ENCODE assay signal across 22 mouse cellular contexts in the genomic region with DNA sequence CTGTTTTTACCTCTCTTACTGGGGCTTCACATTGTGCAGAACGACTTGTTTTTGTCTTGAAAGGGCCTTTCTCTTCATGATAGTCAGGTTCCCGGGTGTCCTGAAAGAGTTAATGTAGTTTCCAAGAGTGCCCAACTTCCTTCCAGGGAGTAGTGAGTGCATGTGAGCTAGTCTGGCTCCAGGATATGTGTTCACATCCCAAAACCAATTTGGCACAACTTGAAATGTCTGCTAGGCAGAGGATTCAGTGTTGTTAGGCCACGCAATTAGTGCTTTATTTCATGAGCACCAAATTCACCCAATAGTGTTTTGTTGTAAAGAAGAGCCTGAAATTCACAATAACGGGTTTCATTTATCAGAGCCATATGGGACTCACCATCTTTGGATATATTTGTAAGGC. TPM values are rescaled to one million over a fixed set of nuclear protein-coding genes. Genes with fewer than 3 reads are reported as not detected.
DNase-seq lines count a peak whose midpoint lies in the region; ATAC-seq and TF ChIP-seq lines count a peak whose summit lies in the region.
"Had no signal": no experiment of that assay in that cellular context is flagged by ENCODE, and none has a peak within 500 bp of the region (broad histone marks: within the 10 kb centered on the region; RNA-seq: fewer than 3 reads in every experiment).

No protein-coding gene starts in this region.

- peaks cover 10% of the 10 kb centered on the region; the same call in 1 of the 2 replicates for H3K4me1 ChIP-seq in forebrain, embryonic 13.5 days
- H3K4me1 ChIP-seq in forebrain, embryonic 11.5 days (replicated peaks; ENCODE audit: control insufficient read depth, insufficient read depth, low read length) = no peaks in the 10 kb centered on the region
- H3K4me1 ChIP-seq in midbrain, postnatal 0 days (ENCODE audit: insufficient read depth, low read length) = no peaks in the 10 kb centered on the region
- H3K4me1 ChIP-seq in midbrain, embryonic 15.5 days = no peaks in the 10 kb centered on the region
- no peaks in the 10 kb centered on the region for H3K4me1 ChIP-seq in liver, embryonic 12.5 days
- H3K4me1 ChIP-seq: heart, embryonic 13.5 days had no signal

- 44% methylated on average over 4 of the region's 4 CpGs for WGBS in forebrain, embryonic 13.5 days
- WGBS in forebrain, embryonic 11.5 days = 57% methylated on average over 4 of the region's 4 CpGs
- WGBS in midbrain, postnatal 0 days = 61% methylated on average over 4 of the region's 4 CpGs
- WGBS in midbrain, embryonic 15.5 days = 62% methylated on average over 4 of the region's 4 CpGs
- WGBS in liver, embryonic 12.5 days (ENCODE audit: insufficient replicate concordance) = 56% methylated on average over 4 of the region's 4 CpGs

- no peak overlapping the region for H3K4me2 ChIP-seq in forebrain, embryonic 13.5 days
- no peak overlapping the region for H3K4me2 ChIP-seq in forebrain, embryonic 11.5 days (ENCODE audit: low read depth, low read length, severe bottlenecking)
- no peak overlapping the region for H3K4me2 ChIP-seq in midbrain, postnatal 0 days (ENCODE audit: low read depth, low read length, poor library complexity, severe bottlenecking)
- H3K4me2 ChIP-seq in midbrain, embryonic 15.5 days = no peak overlapping the region
- H3K4me2 ChIP-seq in liver, embryonic 12.5 days = no peak overlapping the region
- H3K4me2 ChIP-seq: heart, embryonic 13.5 days; hindbrain, embryonic 14.5 days had no signal

- DNase-seq in forebrain, embryonic 11.5 days (ENCODE audit: low spot score) = no peak
- no peak for DNase-seq in gastrocnemius, adult 2 months
- no peak for DNase-seq in gastrocnemius, postnatal 25 days
- DNase-seq in midbrain, postnatal 0 days (ENCODE audit: low spot score) = peak; percentile 13
- DNase-seq: adrenal gland, adult 8-10 months; adrenal gland, postnatal 25 days; cerebellum, adult 18-20 months; cerebellum, adult 9-10 months; cerebellum, postnatal 14 days; gastrocnemius, postnatal 10 days; heart, adult 18-20 months; heart, postnatal 14 days; heart, postnatal 4 days had no signal

- no peaks in the 10 kb centered on the region for H3K36me3 ChIP-seq in forebrain, embryonic 13.5 days (ENCODE audit: poor library complexity, severe bottlenecking)
- no peaks in the 10 kb centered on the region for H3K36me3 ChIP-seq in forebrain, embryonic 11.5 days (ENCODE audit: control insufficient read depth, insufficient read depth, low read length)
- no peaks in the 10 kb centered on the region for H3K36me3 ChIP-seq in midbrain, postnatal 0 days (ENCODE audit: insufficient read depth, low read length)
- no peaks in the 10 kb centered on the region for H3K36me3 ChIP-seq in midbrain, embryonic 15.5 days (replicated peaks)
- H3K36me3 ChIP-seq in liver, embryonic 12.5 days = no peaks in the 10 kb centered on the region
- H3K36me3 ChIP-seq: heart, embryonic 13.5 days had no signal

- TF ChIP-seq CTCF in gastrocnemius, adult 2 months (IDR thresholded peaks at IDR 0.05) = no peak
- TF ChIP-seq CTCF in midbrain, postnatal 0 days (IDR thresholded peaks at IDR 0.05) = no peak

- no peak; the same call in 1 of the 2 replicates for ATAC-seq in forebrain, embryonic 13.5 days
- no peak for ATAC-seq in forebrain, embryonic 11.5 days (replicated peaks; ENCODE audit: low FRiP score)
- ATAC-seq in midbrain, postnatal 0 days (ENCODE audit: low FRiP score) = no peak
- ATAC-seq in midbrain, embryonic 15.5 days (replicated peaks) = no peak
- no peak for ATAC-seq in liver, embryonic 12.5 days
- ATAC-seq: activated CD4-positive, CD25-positive, alpha-beta regulatory T cell, adult 4 months; hindbrain, postnatal 0 days; inflammation-experienced regulatory T-cells, adult 6 months; intestine, embryonic 16.5 days had no signal

- H3K9ac ChIP-seq in forebrain, embryonic 13.5 days = no peak overlapping the region
- no peak overlapping the region for H3K9ac ChIP-seq in forebrain, embryonic 11.5 days (ENCODE audit: low read length)
- no peak overlapping the region for H3K9ac ChIP-seq in midbrain, postnatal 0 days (replicated peaks; ENCODE audit: low read length, poor library complexity, severe bottlenecking)
- H3K9ac ChIP-seq in midbrain, embryonic 15.5 days = no peak overlapping the region
- H3K9ac ChIP-seq in liver, embryonic 12.5 days = no peak overlapping the region
- H3K9ac ChIP-seq: heart, embryonic 13.5 days; hindbrain, embryonic 14.5 days had no signal

- no peaks in the 10 kb centered on the region for H3K27me3 ChIP-seq in forebrain, embryonic 13.5 days
- H3K27me3 ChIP-seq in forebrain, embryonic 11.5 days (ENCODE audit: control insufficient read depth, insufficient read depth, low read length) = no peaks in the 10 kb centered on the region
- no peaks in the 10 kb centered on the region for H3K27me3 ChIP-seq in midbrain, postnatal 0 days (ENCODE audit: insufficient read depth, low read length)
- no peaks in the 10 kb centered on the region for H3K27me3 ChIP-seq in midbrain, embryonic 15.5 days (replicated peaks)
- H3K27me3 ChIP-seq in liver, embryonic 12.5 days (replicated peaks) = no peaks in the 10 kb centered on the region
- H3K27me3 ChIP-seq: heart, embryonic 13.5 days had no signal

- no peaks in the 10 kb centered on the region for H3K9me3 ChIP-seq in forebrain, embryonic 13.5 days (replicated peaks)
- no peaks in the 10 kb centered on the region for H3K9me3 ChIP-seq in forebrain, embryonic 11.5 days (ENCODE audit: control insufficient read depth, low read length)
- H3K9me3 ChIP-seq in midbrain, postnatal 0 days (ENCODE audit: low read length) = no peaks in the 10 kb centered on the region
- H3K9me3 ChIP-seq in midbrain, embryonic 15.5 days = no peaks in the 10 kb centered on the region
- H3K9me3 ChIP-seq in liver, embryonic 12.5 days (replicated peaks) = no peaks in the 10 kb centered on the region
- H3K9me3 ChIP-seq: heart, embryonic 13.5 days had no signal

- H3K27ac ChIP-seq in forebrain, embryonic 13.5 days = peak overlapping the region; percentile 25; the same call in 1 of the 2 replicates
- H3K27ac ChIP-seq in forebrain, embryonic 11.5 days (ENCODE audit: low read depth, low read length) = no peak overlapping the region
- H3K27ac ChIP-seq in gastrocnemius, adult 2 months = peak overlapping the region; percentile 16; the same call in 1 of the 2 replicates
- H3K27ac ChIP-seq in midbrain, postnatal 0 days (ENCODE audit: low read depth, low read length) = no peak overlapping the region
- H3K27ac ChIP-seq in midbrain, embryonic 15.5 days = no peak overlapping the region
- no peak overlapping the region for H3K27ac ChIP-seq in liver, embryonic 12.5 days
- H3K27ac ChIP-seq: heart, embryonic 13.5 days; hindbrain, embryonic 14.5 days; hindbrain, postnatal 0 days had no signal

- H3K4me3 ChIP-seq in forebrain, embryonic 13.5 days = no peak overlapping the region
- no peak overlapping the region for H3K4me3 ChIP-seq in forebrain, embryonic 11.5 days (ENCODE audit: low read depth, low read length)
- H3K4me3 ChIP-seq in gastrocnemius, adult 2 months = no peak overlapping the region
- no peak overlapping the region for H3K4me3 ChIP-seq in midbrain, postnatal 0 days (ENCODE audit: low read depth, low read length)
- no peak overlapping the region for H3K4me3 ChIP-seq in midbrain, embryonic 15.5 days
- no peak overlapping the region for H3K4me3 ChIP-seq in liver, embryonic 12.5 days
- H3K4me3 ChIP-seq: heart, embryonic 13.5 days had no signal

- intact Hi-C loops in gastrocnemius, adult 2 months (cut with DNase I) = no loop called here

RNA-seq across cellular contexts. Expression of a gene that starts 45.8 kb away (rescaled TPM):
- polyA plus RNA-seq in forebrain, embryonic 13.5 days (2015; fragmentation: Nextera tagmentation; extraction: Ambion mirVana) = 79.7 and 84.9 TPM in 2 replicates
- polyA plus RNA-seq in forebrain, embryonic 11.5 days (2014; fragmentation: Nextera tagmentation; extraction: Ambion mirVana) = 54.7 and 56.6 TPM in 2 replicates
- total RNA-seq in gastrocnemius, adult 2 months (2021) = 100 to 1,000 TPM in 1 of 2 experiments, 10 to 100 TPM in 1; 87.2 to 104 TPM
- 10 to 100 TPM; 86.5 to 93.4 TPM for total RNA-seq in gastrocnemius, postnatal 25 days (2021)
- 25.2 and 31.3 TPM in 2 replicates for total RNA-seq in midbrain, postnatal 0 days (2014; rRNA removed)
- 29.4 and 38.0 TPM in 2 replicates for polyA plus RNA-seq in midbrain, postnatal 0 days (2015; fragmentation: Nextera tagmentation; extraction: Ambion mirVana)
- polyA plus RNA-seq in midbrain, embryonic 15.5 days (2015; fragmentation: Nextera tagmentation; extraction: Ambion mirVana) = 76.5 and 83.1 TPM in 2 replicates
- polyA plus RNA-seq in liver, embryonic 12.5 days (2016; fragmentation: Nextera tagmentation; extraction: Ambion mirVana) = 3.8 and 4.0 TPM in 2 replicates

Comparison
In these comparisons a context has a peak if more than half of its experiments do, and no peak if none do; other contexts are left out.
1. H3K27ac ChIP-seq: peak in forebrain, embryonic 13.5 days (single experiment) and gastrocnemius, adult 2 months (single experiment); none in forebrain, embryonic 11.5 days (single experiment), midbrain, postnatal 0 days (single experiment), midbrain, embryonic 15.5 days (single experiment) and liver, embryonic 12.5 days (single experiment).